Mouse (Mus musculus): Measurements from ENCODE around the gene Rundc3b.

Gene Rundc3b

DNA sequence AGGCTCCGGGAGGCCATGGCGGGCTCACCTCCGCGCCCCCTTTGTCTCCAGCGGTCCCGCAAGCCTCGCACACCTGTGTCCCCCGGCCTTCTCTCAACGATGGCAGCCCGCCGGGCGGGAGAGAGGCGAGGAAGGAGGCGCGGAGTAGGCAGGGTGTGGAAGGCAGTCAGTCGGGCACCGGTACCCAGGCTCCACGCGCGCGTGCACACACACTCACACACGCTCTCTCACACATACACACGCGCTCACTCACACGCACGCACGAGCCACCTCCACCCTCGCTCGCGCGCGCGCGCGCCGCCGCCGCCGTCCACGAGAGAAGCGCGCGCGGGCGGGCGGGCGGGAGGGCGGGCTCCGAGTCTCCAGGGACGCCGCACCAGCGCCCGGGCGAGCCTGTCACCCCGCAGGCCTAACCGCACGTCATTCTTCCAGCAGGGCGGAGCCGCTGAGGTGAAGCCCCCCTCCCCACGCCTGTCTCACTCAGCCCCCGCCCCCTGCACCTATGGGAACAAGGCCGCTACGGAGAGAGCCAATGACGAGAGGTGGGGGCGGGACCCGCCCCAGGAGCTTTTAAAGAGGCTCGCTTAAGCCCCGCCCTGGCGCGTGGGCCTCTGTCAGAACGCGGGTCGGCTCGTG, at the start of gene Rundc3b:
Gene Rundc3b (minus strand): TSS at position 357 of the 636 bp plus-strand sequence.
- DNase-seq (ENCODE audit: low read depth, low spot score): peak; percentile 93

- no peak for DNase-seq (ENCODE audit: low read depth, low spot score)
Measured at GRCm38 (mm10) chr5:8669606-8670005, 46.9 kb upstream of the Rundc3b start.

DNA sequence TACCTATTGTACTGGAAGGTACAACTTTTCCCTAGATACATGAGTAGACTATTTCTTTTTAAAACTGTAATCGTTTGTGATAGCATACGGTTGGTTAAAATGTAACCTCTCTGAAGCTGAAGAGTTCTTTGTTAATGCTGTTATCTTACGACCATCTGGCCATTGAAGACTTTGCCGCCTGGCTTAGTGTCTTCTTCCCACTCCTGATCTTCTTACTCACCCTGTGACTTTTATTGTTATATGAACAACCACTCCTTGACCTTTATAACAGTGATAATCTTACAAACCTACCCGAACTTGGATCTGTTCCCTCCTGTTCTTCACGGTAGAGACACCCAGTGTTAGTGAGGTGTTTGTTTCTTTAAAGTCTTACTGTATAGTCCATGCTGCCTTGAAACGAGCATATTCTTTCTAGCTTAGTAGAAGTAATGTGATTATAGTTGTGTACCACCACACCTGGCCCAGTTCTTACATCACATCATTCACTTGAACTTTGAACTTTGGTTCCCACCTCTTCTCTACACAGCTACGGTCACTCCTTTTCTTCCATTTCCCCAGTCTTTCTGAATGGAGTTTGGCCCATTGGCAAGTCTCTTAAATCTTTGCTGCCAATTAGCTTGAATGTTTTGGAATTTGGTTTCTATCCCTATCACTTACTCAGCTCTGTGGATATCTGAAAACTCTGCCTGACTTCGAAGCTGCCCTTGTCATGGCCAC, 45.2 kb upstream of the Rundc3b start:
- DNase-seq (ENCODE audit: low read depth, low spot score): no peak

GRCm38 (mm10) chr5:8664678-8665077, 41.9 kb upstream of the Rundc3b start:
- no peak for DNase-seq (ENCODE audit: low read depth, low spot score)

DNA sequence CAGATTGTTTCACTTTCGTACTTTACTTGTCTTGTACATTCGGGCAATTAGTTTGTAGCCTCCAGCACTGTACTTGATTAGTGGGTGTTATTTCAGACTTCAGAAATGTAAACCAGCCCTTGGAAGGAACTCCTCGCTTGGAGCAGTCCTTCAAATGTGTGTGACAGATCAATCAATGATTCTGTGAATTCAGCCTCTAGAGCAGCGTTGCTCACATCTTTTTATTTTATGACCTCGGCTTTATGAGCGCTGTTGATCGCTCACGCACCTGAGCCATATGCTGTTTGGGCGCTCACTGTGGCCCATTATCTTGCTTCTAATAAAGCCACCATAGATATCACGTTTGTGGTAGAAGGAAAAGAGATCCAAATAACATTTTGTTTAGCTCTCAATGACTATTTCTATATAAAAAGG, 38.0 kb upstream of the Rundc3b start:
- DNase-seq (ENCODE audit: low read depth, low spot score): no peak

- no peak for DNase-seq (ENCODE audit: low read depth, low spot score)
Measured at GRCm38 (mm10) chr5:8659911-8660737, 37.4 kb upstream of the Rundc3b start, which contains the start of gene Abcb1a. Gene Abcb1a (plus strand): TSS chr5:8660077.

DNA sequence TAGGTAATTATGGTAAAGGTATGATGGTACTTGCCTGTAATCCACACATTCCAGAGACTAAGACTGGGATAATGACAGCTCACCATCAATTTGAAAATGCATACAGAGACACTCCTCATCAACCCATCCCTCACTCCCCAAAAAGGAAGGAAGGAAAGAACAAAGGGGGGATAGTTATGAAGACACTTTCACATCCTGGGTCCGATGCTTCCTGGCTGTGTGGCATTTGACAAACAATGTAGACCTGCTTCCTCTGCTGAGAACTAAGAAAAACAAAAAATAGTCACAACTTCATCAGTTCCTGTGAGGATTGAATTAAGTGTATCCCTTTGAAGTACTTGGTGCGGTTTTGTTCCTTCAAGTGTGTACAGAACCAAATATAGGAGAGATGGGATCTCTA, 29.3 kb upstream of the Rundc3b start:
- no peak for DNase-seq (ENCODE audit: low read depth, low spot score)

DNA sequence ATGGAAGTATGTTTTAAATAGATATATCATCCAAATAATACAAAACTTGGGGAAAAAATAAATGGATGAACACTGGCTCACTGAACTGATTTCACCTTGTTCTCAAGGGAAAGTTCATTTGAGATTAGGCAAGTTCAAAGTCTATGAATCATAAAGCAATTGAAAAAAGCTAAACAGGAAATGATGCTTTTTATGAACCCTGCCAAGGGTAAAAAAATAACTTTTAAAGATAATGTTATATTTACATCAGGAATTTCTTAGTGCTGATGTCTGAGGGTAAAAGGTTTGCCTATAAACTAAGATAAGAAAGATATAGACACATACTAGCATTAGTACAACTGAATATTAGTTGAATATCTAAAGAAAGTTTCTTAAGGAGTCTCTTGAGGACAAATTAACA, 26.0 kb upstream of the Rundc3b start:
- DNase-seq (ENCODE audit: low read depth, low spot score): no peak

DNA sequence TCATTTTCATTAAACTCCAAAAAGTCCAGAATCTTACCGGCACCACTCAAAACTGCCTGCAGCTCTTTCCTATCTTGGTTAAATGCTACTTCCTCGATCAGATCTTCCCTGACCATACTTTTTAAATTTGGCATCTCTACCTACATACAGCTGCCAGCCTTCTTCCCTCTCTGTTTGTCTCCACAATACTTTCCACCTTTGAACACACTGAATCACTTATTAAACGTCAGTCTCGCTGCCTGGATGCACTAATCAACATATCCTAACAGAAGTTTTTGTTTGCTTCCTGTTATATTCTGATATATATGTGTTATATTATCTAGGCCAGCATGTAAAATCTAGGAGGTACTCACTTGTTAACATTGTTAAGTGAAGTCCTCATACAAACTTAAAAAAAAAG, 25.5 kb upstream of the Rundc3b start:
- DNase-seq (ENCODE audit: low read depth, low spot score): no peak

- no peak for DNase-seq (ENCODE audit: low read depth, low spot score)
Measured at GRCm38 (mm10) chr5:8634489-8634975, 11.8 kb upstream of the Rundc3b start.

DNA sequence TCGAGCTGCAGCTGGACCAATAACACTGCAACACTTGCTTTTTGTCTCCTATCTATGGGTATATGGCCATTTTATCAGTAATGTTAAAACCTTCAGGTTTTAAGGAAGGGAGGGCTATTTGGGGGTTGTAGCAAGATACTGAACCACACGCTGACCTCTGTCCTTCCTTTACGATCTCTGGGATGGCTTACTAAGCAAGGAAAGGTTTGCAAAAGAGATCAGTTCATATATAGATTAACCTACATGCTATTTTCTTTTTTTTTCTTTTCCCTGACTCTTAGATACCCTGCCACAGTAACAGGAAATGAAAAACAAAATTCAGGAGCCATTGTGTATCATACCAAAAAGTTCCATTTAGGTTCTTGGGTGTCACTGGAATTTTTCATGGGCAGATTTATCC, 10.1 kb upstream of the Rundc3b start:
- no peak for DNase-seq (ENCODE audit: low read depth, low spot score)

- DNase-seq (ENCODE audit: low read depth, low spot score): no peak
Measured at GRCm38 (mm10) chr5:8622071-8622595, 619 bp downstream of the Rundc3b start.

- DNase-seq (ENCODE audit: low read depth, low spot score): no peak
Measured at GRCm38 (mm10) chr5:8571118-8571517, 51.6 kb downstream of the Rundc3b start.

- no peak for DNase-seq (ENCODE audit: low read depth, low spot score)
Measured at GRCm38 (mm10) chr5:8566867-8567266, 55.9 kb downstream of the Rundc3b start.

DNA sequence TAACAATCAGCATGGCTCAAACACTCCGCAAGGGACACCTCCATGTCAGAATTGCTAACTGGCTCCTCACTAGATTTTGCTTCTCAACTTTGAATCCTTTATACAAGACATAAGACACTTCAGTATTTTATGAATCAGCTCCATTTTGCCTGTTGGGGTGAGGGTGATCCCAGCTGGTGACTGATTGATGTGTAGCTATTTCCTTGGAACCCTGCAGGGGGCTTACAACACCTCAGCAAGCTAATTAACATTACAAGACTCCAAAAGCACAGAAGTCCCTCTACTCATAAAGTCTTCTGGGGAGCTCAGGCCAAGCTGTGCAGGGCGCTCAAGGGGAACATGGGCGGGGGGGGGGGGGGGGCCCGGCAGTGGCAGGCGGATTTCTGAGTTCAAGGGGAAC, 78.2 kb downstream of the Rundc3b start:
- DNase-seq (ENCODE audit: low read depth, low spot score): no peak

DNA sequence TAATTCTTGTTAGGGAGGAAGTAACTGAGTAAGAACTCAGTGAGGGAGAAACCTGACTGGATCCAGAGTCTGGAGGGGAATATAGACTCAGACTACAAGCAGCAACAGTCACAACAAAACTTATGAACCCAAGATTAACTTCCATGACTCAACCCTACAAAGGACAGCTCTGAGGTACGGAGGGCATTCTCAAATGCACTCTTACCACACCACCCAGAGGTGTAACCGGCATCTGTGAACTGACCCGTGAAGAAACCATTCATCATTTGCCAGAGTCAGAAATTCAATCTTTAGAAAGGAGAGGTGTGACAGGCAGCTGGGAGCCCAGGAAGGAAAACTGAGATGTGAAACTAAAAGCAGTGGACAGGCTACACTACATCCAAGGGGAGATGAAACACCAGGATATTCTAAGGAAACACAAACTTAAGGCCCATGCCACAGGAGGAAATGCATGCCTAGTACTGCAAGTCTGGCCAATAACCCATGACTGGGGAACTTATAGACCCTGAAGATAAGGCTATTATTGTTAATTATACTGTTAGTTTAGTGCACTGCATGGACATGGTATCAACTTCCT, 80.0 kb downstream of the Rundc3b start:
- no peak for DNase-seq (ENCODE audit: low read depth, low spot score)

DNA sequence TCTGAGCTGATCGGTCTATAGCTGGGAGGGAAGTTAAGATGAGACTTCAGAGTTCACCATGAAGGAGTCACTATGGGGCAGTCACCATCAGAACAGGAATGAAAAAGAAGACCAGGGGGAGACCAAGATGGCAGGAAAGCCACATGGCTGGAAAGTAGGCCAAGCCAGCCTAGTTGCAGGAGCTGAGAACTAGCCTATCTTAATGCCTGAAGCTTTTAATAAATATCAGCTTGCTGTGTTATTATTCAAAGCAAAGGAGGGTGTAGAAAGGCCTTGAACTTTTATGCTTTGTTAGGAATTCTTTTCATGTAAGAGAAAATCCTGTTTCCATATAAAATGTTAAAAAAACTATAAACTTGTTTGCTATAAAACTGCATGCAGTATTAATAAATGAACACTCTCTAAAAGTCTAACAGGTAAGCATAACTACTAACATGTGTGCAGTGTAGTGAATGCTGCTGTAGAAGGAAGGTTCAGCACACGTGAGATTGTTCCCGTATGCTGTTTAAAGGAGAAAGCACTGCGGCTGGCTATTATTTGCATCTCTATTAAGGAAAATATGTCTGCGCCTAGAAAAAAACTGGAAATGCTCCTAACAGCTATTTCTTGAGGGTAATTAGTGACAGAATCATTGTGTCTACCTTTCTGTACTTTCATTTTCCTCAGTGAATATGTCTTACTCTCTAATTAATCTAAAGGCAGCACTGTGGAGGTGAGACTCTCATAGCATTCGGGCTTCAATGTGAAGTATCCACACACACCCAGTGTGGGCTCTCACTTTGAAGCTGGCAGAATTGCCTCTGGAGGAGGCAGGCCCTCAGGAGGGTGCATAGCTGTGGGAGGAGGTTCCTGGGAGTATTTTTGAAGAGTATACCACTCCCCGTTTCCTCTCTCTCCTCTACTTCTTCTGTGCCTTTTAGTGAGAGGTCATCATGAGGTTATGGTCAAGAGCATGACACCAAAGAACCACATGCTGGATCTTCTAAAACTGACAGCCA, 81.3 kb downstream of the Rundc3b start:
- no peak for DNase-seq (ENCODE audit: low read depth, low spot score)

DNA sequence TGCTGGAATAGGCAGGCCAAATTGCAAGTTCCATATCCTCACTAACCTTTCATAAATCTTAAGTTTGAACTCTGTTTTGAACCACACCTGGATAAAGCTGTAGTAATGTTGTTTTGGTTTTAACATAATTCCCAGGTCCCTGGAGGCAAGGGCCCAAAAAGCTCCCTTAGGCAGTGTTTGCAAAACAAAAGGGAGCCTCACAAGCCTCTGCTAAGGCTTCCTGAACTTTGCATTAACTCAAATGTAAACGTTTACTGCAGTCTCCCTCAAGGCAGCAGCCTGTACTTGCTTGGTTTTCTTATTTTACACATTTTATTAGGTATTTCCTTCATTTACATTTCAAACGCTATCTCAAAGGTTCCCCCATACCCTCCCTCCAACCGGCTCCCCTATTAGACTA, 103.7 kb downstream of the Rundc3b start:
- DNase-seq (ENCODE audit: low read depth, low spot score): no peak

DNA sequence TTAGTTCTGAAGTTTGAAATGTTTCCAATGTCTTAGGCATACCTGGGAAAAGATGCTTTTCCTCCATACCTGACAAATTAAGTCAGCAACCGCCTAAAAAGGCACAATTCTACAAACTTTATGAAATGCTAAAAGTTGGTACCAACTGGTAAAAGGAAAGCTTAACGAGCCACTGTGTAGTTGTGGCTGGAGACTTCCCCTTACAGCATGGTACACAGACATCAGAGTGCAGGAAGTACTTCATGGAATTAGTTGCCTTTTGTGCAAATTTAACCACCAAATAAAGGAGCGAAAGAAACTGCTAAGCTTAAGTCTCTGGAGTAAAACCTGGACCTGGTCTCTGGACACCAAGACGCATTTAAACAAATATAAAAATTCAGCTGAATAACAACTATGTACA, 131.0 kb downstream of the Rundc3b start:
- DNase-seq (ENCODE audit: low read depth, low spot score): no peak

DNA sequence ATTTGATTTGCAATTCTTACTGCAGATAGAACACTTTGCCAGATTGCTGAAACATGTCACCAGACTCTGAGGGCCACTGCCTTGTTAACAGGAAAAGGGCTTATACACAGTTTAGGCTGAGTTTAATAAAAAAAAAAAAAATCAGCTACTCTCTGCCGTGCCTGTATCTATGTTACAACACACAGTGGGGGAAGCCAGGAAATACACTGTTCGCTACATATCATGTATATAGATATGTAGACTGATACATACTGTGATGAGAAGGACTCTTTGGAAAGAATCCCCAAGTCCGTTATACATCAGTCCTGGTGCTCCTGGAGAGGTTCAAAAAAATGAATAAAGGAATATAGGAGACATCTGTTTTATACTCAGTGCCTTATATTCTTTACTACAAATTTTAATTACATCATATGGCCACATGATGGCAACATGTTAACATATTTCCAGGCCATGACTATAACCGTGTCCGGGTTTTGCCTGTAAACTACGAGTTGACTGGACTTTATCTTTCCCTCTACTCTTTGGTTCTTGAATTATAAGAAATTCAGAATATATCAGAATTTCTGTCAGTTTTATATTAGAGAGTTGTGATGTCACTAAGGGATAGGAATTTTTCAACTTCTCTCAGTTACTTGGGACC, 133.2 kb downstream of the Rundc3b start:
- peak; percentile 9 for DNase-seq (ENCODE audit: low read depth, low spot score)
